Mouse (Mus musculus) liver, postnatal 0 days (tissue): ENCODE data around the gene Mgll.

Experiments
- CTCF ChIP-seq: sonication (generic); IDR thresholded peaks from 2 replicates; pipeline ENCODE4 v1.5.1; 2016; ENCODE audit warnings: antibody characterized with exemption, low read depth
- EP300 ChIP-seq: IDR thresholded peaks from 2 replicates; pipeline ENCODE4 v1.6.1; 2016; ENCODE audit warnings: antibody characterized with exemption, low read depth, mild to moderate bottlenecking

GRCm38 (mm10) chr6:88761684-88762439, 37.6 kb downstream of the Mgll start:
- TF ChIP-seq CTCF (no peak), EP300 (no peak)
